Mouse (Mus musculus) MEL (cell line): ENCODE results near the gene Hoxa3.

Experiments used
- CTCF ChIP-seq, 3 experiments: IDR thresholded peaks in 2 of 3; conservative IDR thresholded peaks in 1 of 3; 2 replicates each; pipeline ENCODE4 v1.5.1; 2011 to 2012; ENCODE audit warnings: low read length in 3 of 3, low read depth in 2 of 3, mild to moderate bottlenecking in 2 of 3, improper control_type of control experiment in 1 of 3, inconsistent platforms in 1 of 3, mixed read lengths in 1 of 3, moderate library complexity in 1 of 3; ENCODE audit not compliant: control insufficient read depth in 1 of 3, insufficient read depth in 1 of 3, poor library complexity in 1 of 3, severe bottlenecking in 1 of 3
- GATA1 ChIP-seq: IDR thresholded peaks from 2 replicates; pipeline ENCODE4 v1.6.1; 2011; ENCODE audit warnings: low read depth, low read length, improper control_type of control experiment
- MAX ChIP-seq: IDR thresholded peaks from 2 replicates; pipeline ENCODE4 v1.6.1; 2011; ENCODE audit warnings: low read length, improper control_type of control experiment
- POLR2AphosphoS2 ChIP-seq: IDR thresholded peaks from 2 replicates; pipeline ENCODE4 v1.6.1; 2011; ENCODE audit warnings: low read length, improper control_type of control experiment
- SMC3 ChIP-seq: IDR thresholded peaks from 2 replicates; pipeline ENCODE4 v1.6.1; 2011; ENCODE audit warnings: low read depth, low read length, improper control_type of control experiment
- ZC3H11A ChIP-seq: IDR thresholded peaks from 2 replicates; pipeline ENCODE4 v1.6.1; 2012; ENCODE audit warnings: low read depth, mild to moderate bottlenecking, inconsistent platforms, low read length, improper control_type of control experiment
- ZNF384 ChIP-seq: IDR thresholded peaks from 2 replicates; pipeline ENCODE4 v1.6.1; 2012; ENCODE audit warnings: low read depth, mild to moderate bottlenecking, inconsistent platforms, low read length, improper control_type of control experiment

DNA sequence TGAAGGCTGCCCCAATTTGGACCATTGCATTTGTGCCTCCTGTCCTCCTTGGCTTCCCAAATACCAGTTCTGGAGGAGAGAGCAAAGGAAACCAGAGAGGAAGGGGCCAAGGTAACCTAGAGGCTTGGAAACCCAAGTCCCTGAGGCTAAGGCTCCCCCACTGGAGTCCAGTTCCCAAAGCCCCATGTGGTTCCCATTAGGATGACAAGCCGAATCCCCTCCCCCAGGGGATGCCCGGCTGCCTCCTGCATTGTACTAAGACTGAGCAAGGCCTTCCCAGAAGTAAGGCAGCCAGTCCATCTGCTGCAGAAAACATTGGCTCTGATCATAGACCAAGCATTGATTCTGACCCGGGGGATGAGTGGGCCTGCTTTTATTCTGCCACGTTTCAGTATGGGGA is 41.8 kb downstream of the Hoxa3 start:
- TF ChIP-seq POLR2AphosphoS2 (no peak), GATA1 (no peak), ZNF384 (no peak), CTCF (IDR thresholded peaks at IDR 0.05 in 2 of 3, conservative IDR thresholded peaks at IDR 0.05 in 1 of 3; ENCODE audit: control insufficient read depth in 1 of 3, insufficient read depth in 1 of 3, low read depth in 2 of 3, low read length in 3 of 3, poor library complexity in 1 of 3, severe bottlenecking in 1 of 3) (no peak), ZC3H11A (no peak), SMC3 (no peak), MAX (no peak)
